Mouse (Mus musculus) limb, embryonic 14.5 days (tissue): ENCODE data around the gene E4f1. TPM values are rescaled to one million over a fixed set of nuclear protein-coding genes. Genes with fewer than 3 reads are reported as not detected.
A peak's percentile ranks its signal among the peaks of the same experiment; 100 is the strongest.

ENCODE experiments used
- ATAC-seq: fragments of 200-750 bp; cut with Nextera tagmentation; 2 replicates; pipeline ENCODE4 v1.8.0; 2017; ENCODE audit warnings: low read depth, moderate number of reproducible peaks, moderate TSS enrichment; ENCODE audit not compliant: low FRiP score
- DNase-seq: peaks from one replicate; pipeline ENCODE4 v3.0.0-alpha.2; 2015; ENCODE audit warnings: low spot score
- H3K27ac ChIP-seq: fragments of 300-500 bp; sonication (generic); replicated peaks from 2 replicates; pipeline ENCODE4 v1.5.1; 2014; ENCODE audit warnings: low read depth, mild to moderate bottlenecking, low read length, moderate library complexity, mixed read lengths
- H3K27me3 ChIP-seq: fragments of 300-500 bp; sonication (generic); 2 replicates; pipeline ENCODE4 v1.6.1; 2014; ENCODE audit warnings: low read length, mixed read lengths; ENCODE audit not compliant: control insufficient read depth, insufficient read depth
- H3K36me3 ChIP-seq: fragments of 300-500 bp; sonication (generic); 2 replicates; pipeline ENCODE4 v1.6.1; 2014; ENCODE audit warnings: mild to moderate bottlenecking, low read length, moderate library complexity, mixed read lengths; ENCODE audit not compliant: control insufficient read depth, insufficient read depth
- H3K4me1 ChIP-seq: fragments of 300-500 bp; sonication (generic); 2 replicates; pipeline ENCODE4 v1.6.1; 2014; ENCODE audit warnings: antibody characterized with exemption, low read length, mixed read lengths; ENCODE audit not compliant: control insufficient read depth, insufficient read depth
- H3K4me2 ChIP-seq: fragments of 300-500 bp; sonication (generic); replicated peaks from 2 replicates; pipeline ENCODE4 v1.6.1; 2014; ENCODE audit warnings: low read depth, mild to moderate bottlenecking, low read length, moderate library complexity; ENCODE audit not compliant: severe bottlenecking
- H3K4me3 ChIP-seq: fragments of 300-500 bp; sonication (generic); replicated peaks from 2 replicates; pipeline ENCODE4 v1.5.1; 2014; ENCODE audit warnings: low read length
- H3K9ac ChIP-seq: fragments of 300-500 bp; sonication (generic); 2 replicates; pipeline ENCODE4 v1.6.1; 2014; ENCODE audit warnings: mild to moderate bottlenecking, low read depth, low read length, moderate library complexity; ENCODE audit not compliant: severe bottlenecking
- H3K9me3 ChIP-seq: fragments of 300-500 bp; sonication (generic); 2 replicates; pipeline ENCODE4 v1.6.1; 2016; ENCODE audit warnings: low read length; ENCODE audit not compliant: control insufficient read depth
- POLR2A ChIP-seq: fragments of 200-500 bp; IDR thresholded peaks from 2 replicates; pipeline ENCODE4 v1.8.0; 2012; ENCODE audit warnings: inconsistent platforms, mild to moderate bottlenecking, moderate library complexity, borderline replicate concordance; ENCODE audit not compliant: insufficient read depth, insufficient read length; ENCODE audit errors: extremely low read depth
- WGBS: fragments of 180-500 bp; shearing (Covaris S2); extraction: QIAGEN DNeasy Blood & Tissue Kit; methylation state at CpG from one replicate; pipeline ENCODE4 v1.1.7; 2014; 5-methylcytosine and 5-hydroxymethylcytosine counted together
- polyA plus RNA-seq, 2 experiments: library from polyadenylated mRNA; depleted of rRNA in 1 of 2; stranded (reverse) in 1 of 2; unstranded in 1 of 2; fragments of >200 nt; fragmentation: Nextera tagmentation in 1 of 2; extraction: Ambion mirVana in 1 of 2; gene quantifications; 2 replicates each; pipeline versions ENCODE4 v1.2.1 to v1.2.3; 2012 to 2014

E4f1 gene
- polyA plus RNA-seq (2012; rRNA removed) (80.6 and 95.0 TPM in 2 replicates), polyA plus RNA-seq (2014; fragmentation: Nextera tagmentation; extraction: Ambion mirVana) (16.6 and 19.3 TPM in 2 replicates)

DNA sequence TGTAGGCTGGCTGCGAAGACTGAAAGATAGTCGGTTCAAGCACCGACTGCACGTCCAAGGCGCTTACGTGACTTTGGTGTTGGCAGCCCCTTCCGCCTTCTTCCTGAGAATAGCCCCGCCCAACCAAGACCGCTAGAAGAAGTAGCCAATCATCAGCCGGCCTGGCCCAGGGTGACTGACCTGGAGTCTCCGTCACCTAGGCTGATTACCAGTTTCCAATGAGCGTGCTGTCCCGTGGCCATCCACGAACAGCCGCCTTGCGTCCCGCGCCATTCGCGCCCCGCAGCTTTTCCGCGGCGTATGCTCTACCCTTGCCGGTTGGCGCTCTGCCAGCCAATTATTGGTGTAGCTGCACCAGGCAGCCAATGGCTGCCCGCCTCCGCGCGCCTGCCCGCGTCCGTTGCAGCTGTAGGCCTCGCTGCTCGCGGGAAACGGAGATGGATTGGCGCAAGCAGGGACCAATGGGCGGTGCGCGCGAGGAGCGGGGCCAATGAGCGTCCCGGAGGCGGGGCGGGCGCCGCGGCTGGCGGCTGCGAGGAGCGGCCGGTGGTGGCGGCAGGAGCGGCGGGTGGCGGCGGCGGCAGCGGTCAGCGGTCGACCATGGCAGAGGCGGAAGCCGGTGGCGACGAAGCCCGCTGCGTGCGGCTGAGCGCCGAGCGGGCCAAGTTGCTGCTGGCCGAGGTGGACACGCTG lies at the start of gene E4f1, which contains the start of gene Pgp:
E4f1 (minus strand) TSS at position 404 of the 693 bp plus-strand sequence.
Pgp (plus strand) TSS at position 483 of the 693 bp plus-strand sequence.
- DNase-seq (peak; percentile 97), ATAC-seq (peak; percentile 99)
- peak within 1 kb of the TSS; percentile 77 for H3K9ac ChIP-seq
- peaks cover 18% of the 10 kb centered on the region for H3K4me1 ChIP-seq
- H3K9me3 ChIP-seq: no peaks in the 10 kb centered on the region
- peak within 1 kb of the TSS; percentile 90 for H3K4me3 ChIP-seq
- TF ChIP-seq POLR2A: peak; percentile 63; the same call in 1 of the 2 replicates
- peak within 1 kb of the TSS; percentile 76; the same call in 1 of the 2 replicates for H3K27ac ChIP-seq
- WGBS: under 1% methylated on average over 42 of the region's 75 CpGs
- peaks cover 21% of the 10 kb centered on the region for H3K36me3 ChIP-seq
- peak within 1 kb of the TSS; percentile 98 for H3K4me2 ChIP-seq
- H3K27me3 ChIP-seq: no peaks in the 10 kb centered on the region

GRCm38 (mm10) chr17:24514270-24515257 lies 44.5 kb upstream of the E4f1 start:
- Histone ChIP-seq H3K9ac (no peak overlapping the region; the same call in 1 of the 2 replicates), H3K27me3 (no peaks in the 10 kb centered on the region), H3K4me3 (no peak overlapping the region), H3K36me3 (peaks cover 85% of the 10 kb centered on the region), H3K4me2 (no peak overlapping the region), H3K4me1 (no peaks in the 10 kb centered on the region), H3K9me3 (no peaks in the 10 kb centered on the region), H3K27ac (no peak overlapping the region)
- ATAC-seq: no peak
- no peak for TF ChIP-seq POLR2A
- no peak for DNase-seq
- 88% methylated on average over 23 of the region's 24 CpGs for WGBS

DNA sequence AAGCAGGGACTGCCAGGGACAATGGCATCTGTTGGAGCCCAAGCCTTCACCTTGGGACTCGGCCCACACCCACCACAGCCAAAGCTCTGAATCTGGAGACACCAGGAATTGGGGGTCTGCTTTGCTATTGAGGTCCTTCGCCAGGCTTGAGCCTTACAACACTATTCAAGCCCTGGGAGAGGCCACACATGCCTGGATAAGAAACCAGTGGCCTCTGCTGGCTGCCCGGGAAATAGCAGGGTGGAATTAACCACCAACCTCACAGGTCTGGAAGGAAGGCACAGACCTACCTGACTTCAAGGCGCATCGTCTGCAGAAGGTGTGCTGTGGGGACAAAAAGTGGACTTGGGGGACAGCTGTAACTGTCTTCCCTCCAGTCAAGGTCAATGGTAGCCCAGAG lies 43.5 kb upstream of the E4f1 start:
- Histone ChIP-seq H3K4me3 (no peak overlapping the region), H3K36me3 (peaks cover 86% of the 10 kb centered on the region)
- WGBS: 60% methylated on average over 5 of the region's 5 CpGs

DNA sequence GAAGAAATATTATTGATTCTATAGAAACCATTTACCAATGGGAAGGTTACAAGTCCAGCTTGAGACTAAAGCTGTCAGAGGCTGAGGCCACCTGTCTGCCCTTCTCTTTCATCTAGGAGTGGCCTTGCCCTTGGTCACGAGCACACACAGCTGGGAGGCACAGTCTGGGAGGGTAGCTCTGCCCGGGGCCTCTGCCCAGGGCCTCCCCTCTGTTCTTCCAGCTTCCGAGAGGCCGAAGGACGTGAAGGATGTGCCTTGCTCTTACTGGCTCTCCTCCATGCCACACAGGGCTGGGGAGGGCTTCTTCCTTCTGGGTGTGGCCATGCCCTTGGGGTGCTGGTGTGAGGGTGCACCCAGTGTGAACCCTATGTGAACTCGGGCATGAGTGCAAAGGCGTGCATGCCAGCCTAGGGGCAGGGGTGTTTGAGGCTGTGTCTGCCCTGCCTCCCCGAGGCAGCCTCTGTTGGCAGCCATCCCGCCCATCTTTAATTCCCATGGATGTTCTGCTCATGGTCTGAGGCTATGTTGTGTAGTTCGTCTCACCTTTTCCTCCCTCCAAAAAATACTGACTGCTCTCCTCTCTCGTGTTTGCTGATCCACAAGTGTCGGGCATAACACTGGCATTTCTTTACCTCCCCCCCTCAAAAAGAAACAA lies 37.8 kb upstream of the E4f1 start:
- Histone ChIP-seq H3K27me3 (no peaks in the 10 kb centered on the region), H3K4me2 (no peak overlapping the region), H3K9ac (no peak overlapping the region), H3K36me3 (peaks cover 74% of the 10 kb centered on the region), H3K4me3 (no peak overlapping the region), H3K4me1 (no peaks in the 10 kb centered on the region), H3K27ac (no peak overlapping the region), H3K9me3 (no peaks in the 10 kb centered on the region)
- DNase-seq (no peak), ATAC-seq (no peak)
- WGBS: 79% methylated on average over 12 of the region's 12 CpGs
- TF ChIP-seq POLR2A: no peak

More for the DNA sequence above, 43.5 kb upstream of the E4f1 start:
- Histone ChIP-seq H3K9me3 (no peaks in the 10 kb centered on the region), H3K4me2 (no peak overlapping the region), H3K27me3 (no peaks in the 10 kb centered on the region), H3K27ac (no peak overlapping the region), H3K4me1 (no peaks in the 10 kb centered on the region), H3K9ac (no peak overlapping the region)
- TF ChIP-seq POLR2A: no peak
- ATAC-seq (peak; percentile 32; the same call in 1 of the 2 replicates), DNase-seq (peak; percentile 51)
